Mouse (Mus musculus): ENCODE data around the gene Mgat4b. TPM values are rescaled to one million over a fixed set of nuclear protein-coding genes. Genes with fewer than 3 reads are reported as not detected.
A peak's percentile ranks its signal among the peaks of the same experiment; 100 is the strongest.

Mgat4b gene
- polyA plus RNA-seq, 1 experiment from 2014 or later = 56.0 TPM

DNA sequence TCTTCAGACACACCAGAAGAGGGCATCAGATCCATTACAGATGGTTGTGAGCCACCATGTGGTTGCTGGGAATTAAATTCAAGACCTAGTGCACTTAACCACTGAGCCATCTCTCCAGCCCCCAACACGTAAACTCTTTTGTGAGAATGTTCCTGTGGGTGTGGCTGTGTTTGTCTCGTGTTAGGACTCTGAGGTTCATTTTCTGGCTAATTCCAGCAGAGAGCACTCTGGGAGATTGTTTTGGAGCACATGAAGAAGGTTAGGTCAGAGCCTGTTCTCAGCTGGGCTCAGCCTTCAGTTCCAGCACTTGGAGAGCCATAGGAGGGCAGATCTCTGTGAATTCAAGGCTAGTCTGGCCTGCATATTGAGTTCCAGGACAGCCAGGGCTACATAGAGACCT is 9.1 kb downstream of the Mgat4b start:
- Histone ChIP-seq H3K27me3 (ENCODE audit: control insufficient read depth, insufficient read depth, low read length) (no peaks in the 10 kb centered on the region), H3K4me3 (replicated peaks; ENCODE audit: low read length) (no peak overlapping the region), H3K4me2 (replicated peaks) (no peak overlapping the region), H3K9ac (no peak overlapping the region), H3K9me3 (ENCODE audit: control insufficient read depth, low read length) (no peaks in the 10 kb centered on the region), H3K27ac (no peak overlapping the region), H3K36me3 (replicated peaks; ENCODE audit: control insufficient read depth, insufficient read depth) (0 out of 2 replicates have a peak, but pooled peaks cover 7% of the 10 kb centered on the region), H3K4me1 (replicated peaks; ENCODE audit: control insufficient read depth, insufficient read depth, low read length) (peaks cover 27% of the 10 kb centered on the region)
- no peak for ATAC-seq (ENCODE audit: low FRiP score)
- WGBS = 51% methylated on average over 2 of the region's 2 CpGs
- DNase-seq (ENCODE audit: low spot score) = no peak

DNA sequence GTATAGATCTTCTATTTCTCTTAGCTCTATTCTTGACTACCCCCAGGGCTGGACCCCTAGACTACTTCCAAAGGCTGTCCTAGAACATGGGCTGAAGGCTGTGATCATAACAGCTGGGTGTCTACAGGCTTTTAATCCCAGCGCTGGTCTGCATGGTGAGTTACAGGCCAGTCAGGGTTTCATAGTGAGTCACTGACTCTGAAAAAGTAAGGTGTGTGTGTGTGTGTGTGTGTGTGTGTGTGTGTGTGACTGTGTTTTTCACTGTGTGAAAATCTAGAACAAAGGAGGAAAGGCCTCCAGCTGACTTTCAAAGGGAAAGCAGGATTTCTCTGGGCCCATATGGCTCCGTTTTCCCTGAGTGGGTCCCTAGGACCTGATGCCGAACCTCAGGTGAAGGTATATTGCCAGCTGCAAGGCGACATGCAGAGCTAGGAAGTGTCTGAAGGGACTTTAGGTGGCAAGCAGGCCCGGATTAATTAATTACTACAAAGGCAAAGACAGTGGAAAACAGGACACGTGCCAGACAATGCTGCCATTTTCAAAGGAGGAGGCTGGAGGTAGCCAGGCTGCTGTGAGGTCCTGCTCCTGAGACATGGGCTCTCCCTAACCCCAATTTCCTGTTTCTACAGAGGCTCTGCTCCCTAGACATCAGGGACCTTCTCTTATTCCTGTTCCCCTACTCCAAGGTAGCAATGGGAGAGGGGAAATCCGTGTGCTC is 12.0 kb downstream of the Mgat4b start:
- Histone ChIP-seq H3K4me3 (replicated peaks; ENCODE audit: low read length) (peak overlapping the region; percentile 6; the same call in 1 of the 2 replicates), H3K4me1 (replicated peaks; ENCODE audit: control insufficient read depth, insufficient read depth, low read length) (peaks cover 38% of the 10 kb centered on the region), H3K4me2 (replicated peaks) (peak overlapping the region; percentile 95), H3K36me3 (replicated peaks; ENCODE audit: control insufficient read depth, insufficient read depth) (0 out of 2 replicates have a peak, but pooled peaks cover 7% of the 10 kb centered on the region), H3K9me3 (ENCODE audit: control insufficient read depth, low read length) (no peaks in the 10 kb centered on the region), H3K27me3 (ENCODE audit: control insufficient read depth, insufficient read depth, low read length) (no peaks in the 10 kb centered on the region), H3K9ac (0 out of 2 replicates have a peak overlapping the region, but pooled peaks have one; percentile 25), H3K27ac (peak overlapping the region; percentile 29; the same call in 1 of the 2 replicates)
- DNase-seq (ENCODE audit: low spot score) (no peak), ATAC-seq (ENCODE audit: low FRiP score) (no peak)
- WGBS = 51% methylated on average over 7 of the region's 7 CpGs

DNA sequence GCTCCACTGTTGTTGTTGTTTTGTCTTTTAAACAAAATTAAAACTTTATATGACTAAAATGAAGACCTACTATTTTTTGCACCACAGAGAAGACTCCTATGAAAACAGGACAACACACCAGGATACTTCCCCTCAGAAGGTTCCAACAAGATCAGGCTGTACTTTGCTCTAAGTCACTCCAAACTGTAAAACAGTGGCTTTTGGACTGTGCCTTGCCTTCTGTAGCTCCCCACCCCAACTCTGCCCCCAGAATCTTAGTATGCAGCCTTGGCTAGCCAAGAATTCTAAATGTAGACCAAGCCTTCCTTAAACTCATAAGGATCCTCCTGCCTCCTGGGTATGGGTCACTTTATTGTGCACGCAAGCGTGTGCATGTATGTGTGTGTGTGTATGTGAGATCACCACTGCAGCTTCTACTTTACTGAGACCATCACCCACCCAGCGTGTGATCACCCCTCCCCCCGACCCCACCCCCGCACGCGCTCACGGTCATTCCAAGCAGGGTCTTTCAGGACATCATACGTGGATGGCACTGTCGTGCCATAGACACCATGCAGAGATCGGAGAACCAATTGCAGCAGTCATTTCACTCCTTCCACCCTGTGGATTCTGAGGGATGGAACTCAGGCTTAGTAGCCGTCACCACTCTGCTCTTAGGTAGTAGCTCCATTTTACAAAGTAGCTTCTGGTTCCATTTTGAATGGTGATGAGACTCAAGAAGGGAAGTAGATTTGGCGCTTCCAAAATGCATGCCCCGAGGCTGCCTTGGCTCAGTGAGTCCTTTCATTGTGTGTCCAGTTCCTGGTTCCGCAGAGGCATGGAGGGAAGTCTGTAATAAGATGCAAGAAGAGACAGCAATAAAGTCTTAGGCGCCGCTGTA is 13.3 kb downstream of the Mgat4b start:
- H3K4me2 ChIP-seq (replicated peaks) = peak overlapping the region; percentile 95
- peak; percentile 53 for DNase-seq (ENCODE audit: low spot score)
- no peaks in the 10 kb centered on the region for H3K9me3 ChIP-seq (ENCODE audit: control insufficient read depth, low read length)
- H3K27ac ChIP-seq = peak overlapping the region; percentile 96
- H3K9ac ChIP-seq = peak overlapping the region; percentile 97
- peak overlapping the region; percentile 83 for H3K4me3 ChIP-seq (replicated peaks; ENCODE audit: low read length)
- H3K36me3 ChIP-seq (replicated peaks; ENCODE audit: control insufficient read depth, insufficient read depth) = 0 out of 2 replicates have a peak, but pooled peaks cover 7% of the 10 kb centered on the region
- peaks cover 46% of the 10 kb centered on the region for H3K4me1 ChIP-seq (replicated peaks; ENCODE audit: control insufficient read depth, insufficient read depth, low read length)
- WGBS = 5% methylated on average over 17 of the region's 17 CpGs
- peak; percentile 36 for ATAC-seq (ENCODE audit: low FRiP score)
- H3K27me3 ChIP-seq (ENCODE audit: control insufficient read depth, insufficient read depth, low read length) = no peaks in the 10 kb centered on the region

DNA sequence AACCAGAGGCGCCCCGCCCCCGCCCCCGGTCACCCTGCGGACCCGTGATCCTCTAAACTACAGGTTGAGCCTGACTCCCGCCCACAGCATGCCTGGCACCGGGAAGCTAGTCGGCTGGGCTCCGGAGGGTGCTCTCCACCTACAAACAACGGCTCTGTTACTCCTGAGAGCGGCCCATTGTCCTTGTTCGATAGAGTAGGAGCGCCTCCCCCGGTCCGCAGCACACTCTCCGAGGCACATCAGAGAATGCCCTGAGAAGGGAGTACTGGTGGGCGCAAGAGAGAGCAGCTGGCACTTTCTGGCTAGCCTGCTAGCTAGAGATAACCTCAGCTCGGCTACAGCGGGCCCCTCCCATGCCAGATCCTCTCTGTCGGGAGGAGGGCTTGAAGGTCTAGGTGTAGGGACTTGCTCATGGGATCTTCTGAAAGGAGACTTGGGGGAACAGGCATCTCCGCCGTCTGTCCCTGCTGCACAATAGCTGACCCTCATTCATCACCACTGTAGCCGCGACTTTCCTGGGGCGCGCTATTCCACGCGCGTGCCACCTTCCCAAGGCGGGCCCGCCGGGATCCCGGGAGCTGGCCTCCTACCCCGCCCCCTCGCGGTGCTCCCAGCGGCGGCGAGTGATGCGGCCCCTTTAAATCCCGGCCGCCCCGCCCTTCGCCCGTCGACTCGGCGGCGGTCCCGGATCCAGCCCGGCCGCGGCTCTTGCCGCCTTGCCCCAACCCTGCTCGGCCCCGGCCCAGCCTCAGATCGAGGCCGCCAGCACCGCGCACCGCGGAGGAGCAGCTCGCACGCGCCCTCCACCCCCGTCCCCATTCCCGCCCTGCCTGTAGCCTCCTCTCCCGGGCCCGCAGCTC is 14.2 kb downstream of the Mgat4b start:
- Histone ChIP-seq H3K36me3 (replicated peaks; ENCODE audit: control insufficient read depth, insufficient read depth) (0 out of 2 replicates have a peak, but pooled peaks cover 7% of the 10 kb centered on the region), H3K27ac (peak overlapping the region; percentile 96), H3K4me1 (replicated peaks; ENCODE audit: control insufficient read depth, insufficient read depth, low read length) (peaks cover 52% of the 10 kb centered on the region), H3K4me2 (replicated peaks) (peak overlapping the region; percentile 95), H3K9ac (peak overlapping the region; percentile 97), H3K9me3 (ENCODE audit: control insufficient read depth, low read length) (no peaks in the 10 kb centered on the region), H3K27me3 (ENCODE audit: control insufficient read depth, insufficient read depth, low read length) (no peaks in the 10 kb centered on the region), H3K4me3 (replicated peaks; ENCODE audit: low read length) (peak overlapping the region; percentile 83)
- WGBS = under 1% methylated on average over 67 of the region's 70 CpGs
- DNase-seq (ENCODE audit: low spot score) = peak; percentile 78
- peak; percentile 84 for ATAC-seq (ENCODE audit: low FRiP score)

DNA sequence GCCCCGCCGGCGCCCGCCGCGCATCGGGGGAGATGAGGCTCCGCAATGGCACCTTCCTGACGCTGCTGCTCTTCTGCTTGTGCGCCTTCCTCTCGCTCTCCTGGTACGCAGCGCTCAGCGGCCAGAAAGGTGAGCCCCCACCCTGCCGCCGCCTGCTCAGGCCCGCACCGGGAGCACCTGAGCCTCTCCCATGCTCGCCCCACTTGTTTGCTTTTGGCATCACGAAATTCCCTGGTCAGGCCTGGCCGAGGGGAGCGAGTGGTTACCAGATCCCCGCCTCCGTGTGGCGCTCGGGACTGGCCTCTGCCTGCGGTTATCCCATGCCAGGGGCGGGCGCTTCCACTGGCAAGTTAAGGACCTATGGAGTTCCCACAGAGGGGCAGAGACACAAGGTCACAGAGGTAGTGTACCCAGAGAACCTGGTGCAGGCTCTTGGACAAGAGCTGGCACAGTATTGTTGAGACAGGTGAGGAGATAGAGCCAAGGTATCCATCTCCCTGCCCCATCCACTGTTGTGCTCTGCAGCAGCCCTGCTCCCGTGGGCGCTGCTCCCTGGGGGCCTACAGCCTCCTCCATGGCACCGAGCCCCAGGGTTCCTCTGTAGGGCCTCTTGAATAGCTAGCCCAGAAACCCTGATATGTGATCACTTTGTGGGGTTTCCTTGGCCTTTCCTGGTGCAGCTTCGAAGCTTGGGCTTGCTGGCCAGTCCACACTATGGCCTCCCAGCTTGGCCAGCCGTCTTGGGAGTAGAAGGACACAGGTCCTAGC is 15.1 kb downstream of the Mgat4b start:
- ATAC-seq (ENCODE audit: low FRiP score) (peak; percentile 34), DNase-seq (ENCODE audit: low spot score) (peak; percentile 37)
- H3K9ac ChIP-seq = peak overlapping the region; percentile 97
- peak overlapping the region; percentile 95 for H3K4me2 ChIP-seq (replicated peaks)
- H3K27me3 ChIP-seq (ENCODE audit: control insufficient read depth, insufficient read depth, low read length) = no peaks in the 10 kb centered on the region
- no peaks in the 10 kb centered on the region for H3K9me3 ChIP-seq (ENCODE audit: control insufficient read depth, low read length)
- peaks cover 5% of the 10 kb centered on the region for H3K36me3 ChIP-seq (replicated peaks; ENCODE audit: control insufficient read depth, insufficient read depth)
- H3K27ac ChIP-seq = peak overlapping the region; percentile 96
- 4% methylated on average over 32 of the region's 34 CpGs for WGBS
- H3K4me1 ChIP-seq (replicated peaks; ENCODE audit: control insufficient read depth, insufficient read depth, low read length) = peaks cover 52% of the 10 kb centered on the region
- peak overlapping the region; percentile 83 for H3K4me3 ChIP-seq (replicated peaks; ENCODE audit: low read length)

DNA sequence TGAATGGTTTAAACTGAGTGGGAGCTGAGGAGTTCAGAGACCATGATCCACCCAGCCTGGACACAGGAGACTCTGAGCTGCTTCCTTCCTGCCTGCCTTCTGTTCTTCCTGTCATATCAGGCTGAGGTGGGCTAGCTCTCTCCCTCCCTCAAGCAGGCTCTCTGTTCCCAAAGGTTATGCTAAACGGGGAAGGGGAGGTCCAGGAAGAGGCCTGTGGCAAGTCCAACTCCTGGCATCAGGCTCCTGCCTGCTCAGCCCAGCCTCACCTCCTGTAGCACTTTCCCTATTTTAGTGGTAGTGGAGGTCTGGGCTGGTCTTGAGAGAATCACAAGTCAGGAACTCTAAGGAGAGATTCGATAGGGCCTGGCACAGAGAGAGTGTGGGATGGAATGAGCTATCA is 15.7 kb downstream of the Mgat4b start:
- Histone ChIP-seq H3K9ac (peak overlapping the region; percentile 97), H3K36me3 (replicated peaks; ENCODE audit: control insufficient read depth, insufficient read depth) (peaks cover 6% of the 10 kb centered on the region), H3K4me3 (replicated peaks; ENCODE audit: low read length) (peak overlapping the region; percentile 83), H3K4me2 (replicated peaks) (peak overlapping the region; percentile 95), H3K27ac (peak overlapping the region; percentile 96), H3K4me1 (replicated peaks; ENCODE audit: control insufficient read depth, insufficient read depth, low read length) (peaks cover 55% of the 10 kb centered on the region), H3K27me3 (ENCODE audit: control insufficient read depth, insufficient read depth, low read length) (no peaks in the 10 kb centered on the region), H3K9me3 (ENCODE audit: control insufficient read depth, low read length) (no peaks in the 10 kb centered on the region)
- WGBS = 39% methylated on average over 2 of the region's 2 CpGs
- ATAC-seq (ENCODE audit: low FRiP score) (no peak), DNase-seq (ENCODE audit: low spot score) (no peak)

DNA sequence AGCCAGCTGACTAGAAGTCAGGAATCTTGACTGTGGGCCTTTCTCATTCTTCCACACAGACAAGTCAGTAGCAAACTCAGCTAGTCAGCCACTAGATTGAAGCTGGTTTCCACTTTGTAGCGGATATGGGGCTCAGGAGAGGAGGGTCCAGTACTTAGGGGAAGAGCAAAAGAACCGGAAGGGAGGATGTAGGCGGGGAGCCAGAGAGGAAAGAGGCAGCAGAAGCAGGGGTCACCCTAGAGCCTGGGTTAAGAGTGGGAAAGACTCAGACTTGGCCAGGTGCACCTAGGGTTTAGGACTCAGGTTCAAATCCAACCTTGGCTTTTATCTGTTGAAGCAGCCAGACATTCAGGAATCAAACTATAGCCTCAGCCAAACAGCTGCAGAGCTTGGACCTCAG is 16.5 kb downstream of the Mgat4b start:
- H3K4me1 ChIP-seq (replicated peaks; ENCODE audit: control insufficient read depth, insufficient read depth, low read length) = peaks cover 55% of the 10 kb centered on the region

DNA sequence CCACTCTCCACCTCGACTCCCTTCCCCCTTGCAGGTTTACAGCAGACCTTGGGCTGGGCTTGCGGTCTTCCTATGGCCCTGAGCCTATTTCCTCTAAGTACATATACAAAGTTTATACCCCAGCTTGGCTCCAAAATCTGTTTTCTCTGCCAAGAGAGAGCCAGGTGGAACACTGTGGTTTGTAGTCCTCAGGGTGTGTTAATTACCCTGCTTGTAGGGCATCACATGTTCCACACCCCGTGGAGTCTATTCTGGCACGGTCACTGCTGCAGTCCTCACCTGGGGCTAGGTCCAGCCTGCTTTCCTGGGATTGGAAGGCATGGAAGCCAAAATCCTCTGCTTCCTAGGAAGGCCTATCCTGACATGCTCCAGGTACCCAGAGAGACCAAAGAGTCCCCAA is 17.0 kb downstream of the Mgat4b start:
- Histone ChIP-seq H3K4me2 (replicated peaks) (no peak overlapping the region), H3K4me3 (replicated peaks; ENCODE audit: low read length) (no peak overlapping the region), H3K4me1 (replicated peaks; ENCODE audit: control insufficient read depth, insufficient read depth, low read length) (peaks cover 51% of the 10 kb centered on the region), H3K27me3 (ENCODE audit: control insufficient read depth, insufficient read depth, low read length) (no peaks in the 10 kb centered on the region), H3K9ac (no peak overlapping the region), H3K9me3 (ENCODE audit: control insufficient read depth, low read length) (no peaks in the 10 kb centered on the region), H3K36me3 (replicated peaks; ENCODE audit: control insufficient read depth, insufficient read depth) (peaks cover 20% of the 10 kb centered on the region), H3K27ac (no peak overlapping the region)
- WGBS = 90% methylated on average over 4 of the region's 4 CpGs
- ATAC-seq (ENCODE audit: low FRiP score) (no peak), DNase-seq (ENCODE audit: low spot score) (no peak)

More for the DNA sequence above, 16.5 kb downstream of the Mgat4b start:
- no peak overlapping the region for H3K27ac ChIP-seq
- peak overlapping the region; percentile 97; the same call in 1 of the 2 replicates for H3K9ac ChIP-seq
- peak overlapping the region; percentile 95 for H3K4me2 ChIP-seq (replicated peaks)
- H3K4me3 ChIP-seq (replicated peaks; ENCODE audit: low read length) = peak overlapping the region; percentile 83; the same call in 1 of the 2 replicates
- H3K9me3 ChIP-seq (ENCODE audit: control insufficient read depth, low read length) = no peaks in the 10 kb centered on the region
- no peak for DNase-seq (ENCODE audit: low spot score)
- 87% methylated on average over 3 of the region's 3 CpGs for WGBS
- H3K36me3 ChIP-seq (replicated peaks; ENCODE audit: control insufficient read depth, insufficient read depth) = peaks cover 15% of the 10 kb centered on the region
- no peak for ATAC-seq (ENCODE audit: low FRiP score)
- no peaks in the 10 kb centered on the region for H3K27me3 ChIP-seq (ENCODE audit: control insufficient read depth, insufficient read depth, low read length)
